Mouse (Mus musculus) liver, postnatal 0 days (tissue): Measurements from ENCODE around the gene Gm21411.
"Not testable (repeated sequence)": the region's sequence is repeated elsewhere in the genome, so short reads cannot be mapped to it uniquely, and the experiment has no call there.

ENCODE experiments used
- CTCF ChIP-seq: sonication (generic); IDR thresholded peaks from 2 replicates; pipeline ENCODE4 v1.5.1; 2016; ENCODE audit warnings: antibody characterized with exemption, low read depth
- EP300 ChIP-seq: IDR thresholded peaks from 2 replicates; pipeline ENCODE4 v1.6.1; 2016; ENCODE audit warnings: antibody characterized with exemption, low read depth, mild to moderate bottlenecking

DNA sequence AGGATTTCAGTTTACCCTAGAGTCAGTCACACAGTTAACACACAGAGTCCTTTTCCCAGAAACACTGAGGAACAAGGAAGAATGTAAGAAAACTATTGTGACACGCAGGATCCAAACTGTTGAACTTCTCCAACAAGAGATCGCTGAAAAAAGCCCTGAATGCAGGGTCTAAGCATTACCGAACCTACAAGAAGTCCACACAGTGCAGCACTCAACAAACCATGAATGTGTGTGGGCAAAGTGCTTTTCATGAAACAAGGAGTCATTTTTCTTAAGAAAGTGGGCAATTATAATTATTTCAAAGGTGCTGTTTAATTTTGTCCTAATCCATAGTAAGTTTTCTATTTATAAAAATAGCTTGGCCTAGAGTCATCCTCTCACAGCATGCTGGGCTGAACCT is 6.3 kb downstream of the Gm21411 start:
- not testable (repeated sequence) for TF ChIP-seq EP300, CTCF
